Mouse (Mus musculus): ENCODE data around the gene Skiv2l.
"Not testable (repeated sequence)": the region's sequence is repeated elsewhere in the genome, so short reads cannot be mapped to it uniquely, and the experiment has no call there.

Skiv2l gene

GRCm38 (mm10) chr17:34810811-34811210 lies 39.2 kb downstream of the Skiv2l start:
- not testable (repeated sequence) for DNase-seq

DNA sequence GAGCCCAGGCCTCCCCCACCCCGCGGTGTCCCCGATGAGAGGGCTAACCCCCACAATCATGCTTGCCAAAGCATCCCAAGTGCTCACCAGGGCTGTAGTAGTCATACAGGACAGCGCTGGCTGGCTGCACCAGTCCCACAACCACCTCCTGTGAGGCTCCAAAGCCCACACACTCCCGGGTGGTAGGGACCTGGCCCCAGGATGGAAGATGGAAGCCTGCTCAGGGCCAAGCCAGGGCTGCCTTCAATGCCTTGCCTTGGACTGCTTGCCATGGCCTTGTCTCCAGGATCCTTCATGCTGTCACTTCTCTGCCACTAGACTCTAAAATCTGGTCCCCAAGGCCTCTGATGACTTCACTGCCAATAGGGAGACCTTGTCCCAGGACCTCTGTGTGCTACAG lies 39.6 kb downstream of the Skiv2l start:
- DNase-seq, result not testable (repeated sequence)

GRCm38 (mm10) chr17:34808599-34809205 lies 41.3 kb downstream of the Skiv2l start:
- no peak for DNase-seq

DNA sequence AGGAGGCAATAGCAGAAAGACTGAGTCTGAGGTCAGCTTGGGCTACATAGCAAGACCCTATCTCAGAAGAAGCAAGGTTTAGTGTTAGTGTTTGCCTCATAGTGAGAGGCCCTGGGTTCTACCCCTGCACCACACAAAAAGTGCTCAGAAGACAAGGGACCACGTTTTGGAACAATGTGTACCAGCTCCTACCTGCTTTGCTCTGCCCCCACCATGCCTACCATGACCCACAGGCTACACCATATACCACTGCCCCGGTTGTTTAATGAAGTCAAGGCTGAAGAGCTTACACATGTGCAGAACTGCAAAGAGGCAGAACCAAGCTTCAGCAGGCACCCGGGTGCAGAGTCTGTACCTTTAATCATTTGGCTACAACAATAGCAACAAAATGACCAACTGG lies 42.8 kb downstream of the Skiv2l start:
- no peak for DNase-seq

GRCm38 (mm10) chr17:34804871-34805562 lies 45.0 kb downstream of the Skiv2l start:
- no peak for DNase-seq

DNA sequence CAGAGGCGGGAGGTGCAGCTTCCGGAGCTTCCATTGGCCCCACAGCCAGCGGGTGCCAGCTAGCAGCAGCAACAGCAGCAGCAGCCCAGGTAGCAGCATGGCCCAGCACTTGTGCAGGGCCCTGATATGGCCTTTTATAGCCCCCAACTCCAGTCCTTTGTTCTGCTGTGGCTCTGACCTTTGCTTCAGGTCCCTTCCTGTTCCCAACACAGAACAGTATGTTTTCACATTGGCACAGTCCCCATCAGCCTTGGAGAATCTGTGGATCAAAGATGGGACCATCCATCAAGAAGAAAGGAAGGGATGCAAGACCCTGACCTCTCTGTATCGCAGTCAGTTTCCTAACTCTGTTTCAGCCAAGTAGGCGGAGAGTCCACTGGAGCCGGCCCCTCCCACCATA lies 45.7 kb downstream of the Skiv2l start, which contains the start of gene Cyp21a1:
Gene Cyp21a1 (minus strand): TSS at position 261 of the 400 bp plus-strand sequence.
- DNase-seq, result not testable (repeated sequence)

DNA sequence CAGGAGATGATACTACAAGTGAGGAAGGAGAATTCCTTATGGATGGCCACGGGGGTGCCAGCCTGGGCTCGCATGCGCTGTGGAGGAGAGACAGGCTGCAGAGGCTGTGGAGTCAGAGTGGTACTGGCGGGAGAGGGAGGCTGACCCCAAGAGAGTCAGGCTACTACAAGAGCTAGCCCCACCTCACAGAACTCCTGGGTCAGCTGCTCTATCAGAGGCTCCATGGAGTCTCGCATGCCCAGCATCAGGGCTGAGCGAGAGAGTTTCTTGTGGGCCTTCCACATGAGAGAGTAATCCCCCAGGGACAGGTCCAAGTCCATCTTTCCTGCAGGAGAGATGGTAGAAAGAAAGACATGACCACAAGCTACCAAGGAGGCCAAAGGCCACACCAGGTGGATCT lies 46.6 kb downstream of the Skiv2l start:
- not testable (repeated sequence) for DNase-seq

GRCm38 (mm10) chr17:34802756-34803155 lies 47.3 kb downstream of the Skiv2l start:
- not testable (repeated sequence) for DNase-seq

- not testable (repeated sequence) for DNase-seq
Measured at GRCm38 (mm10) chr17:34800781-34801305, 49.2 kb downstream of the Skiv2l start.

- no peak for DNase-seq
Measured at GRCm38 (mm10) chr17:34799531-34799925, 50.5 kb downstream of the Skiv2l start.

GRCm38 (mm10) chr17:34798866-34799530 lies 51.0 kb downstream of the Skiv2l start:
- DNase-seq, result no peak

GRCm38 (mm10) chr17:34798071-34798470 lies 51.9 kb downstream of the Skiv2l start:
- not testable (repeated sequence) for DNase-seq

- DNase-seq, result not testable (repeated sequence)
Measured at GRCm38 (mm10) chr17:34797211-34797995, 52.6 kb downstream of the Skiv2l start.

DNA sequence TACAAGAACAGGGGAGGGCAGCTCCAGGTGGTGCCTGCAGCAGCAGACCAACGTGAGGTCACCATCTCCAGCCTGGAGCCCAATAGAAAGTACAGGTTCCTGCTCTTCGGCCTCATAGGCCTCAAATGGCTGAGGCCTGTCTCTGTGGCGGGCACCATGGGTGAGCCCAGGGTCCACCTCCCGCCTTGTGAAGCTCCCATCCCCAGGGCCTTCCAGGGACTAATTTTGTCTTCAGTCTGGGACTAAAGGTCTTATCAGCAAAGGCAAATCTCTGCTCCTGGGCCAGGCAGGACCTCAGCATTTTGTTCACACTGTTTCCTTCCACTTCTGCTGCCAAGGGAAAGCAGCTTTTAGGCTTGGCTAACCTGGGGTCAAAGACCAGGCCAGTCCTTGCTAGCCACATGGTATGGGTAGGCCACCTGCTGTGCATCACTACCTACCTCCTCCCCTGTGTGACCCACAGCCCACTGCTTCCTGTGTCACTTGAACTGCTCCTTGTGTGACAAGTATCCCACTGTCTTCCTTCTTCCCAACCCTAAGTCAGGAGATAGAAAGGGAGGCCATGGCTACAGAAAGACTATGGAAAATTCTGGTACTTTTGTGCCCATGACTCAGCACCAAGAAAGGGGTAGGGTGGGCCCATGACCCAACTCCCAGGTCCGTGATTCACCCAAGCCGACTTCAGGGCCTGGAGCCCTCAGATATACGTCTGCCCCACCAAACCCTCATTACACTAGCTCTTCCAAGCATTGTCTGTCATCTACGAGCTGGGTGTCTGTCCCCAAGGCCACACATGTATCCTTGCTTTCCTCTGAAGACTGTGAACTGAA lies 53.5 kb downstream of the Skiv2l start:
- DNase-seq, result no peak

DNA sequence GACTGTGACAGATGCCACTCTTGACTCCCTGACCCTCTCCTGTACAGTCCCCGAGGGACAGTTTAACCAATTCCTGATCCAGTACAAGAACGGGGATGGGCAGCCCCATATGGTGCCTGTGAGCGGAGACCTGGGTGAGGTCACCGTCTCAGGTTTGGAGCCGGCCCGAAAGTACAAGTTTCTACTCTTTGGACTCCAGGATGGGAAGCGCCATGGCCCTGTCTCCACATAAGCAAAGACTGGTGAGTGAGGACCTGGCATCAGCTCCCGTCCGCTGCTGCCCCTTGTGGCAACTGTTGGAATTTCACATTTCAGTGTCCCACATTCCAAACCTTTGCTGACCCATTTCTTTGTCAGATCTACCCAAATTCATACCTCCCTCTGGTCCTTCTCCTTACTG lies 54.4 kb downstream of the Skiv2l start:
- DNase-seq, result peak; percentile 48 to 63

GRCm38 (mm10) chr17:34795016-34795415 lies 55.0 kb downstream of the Skiv2l start:
- DNase-seq, result no peak
